Mouse (Mus musculus) left cerebral cortex, adult 2 months (tissue): ENCODE results near the gene Ugt1a6b. TPM values are rescaled to one million over a fixed set of nuclear protein-coding genes. Genes with fewer than 3 reads are reported as not detected.

Experiments
- DNase-seq, 2 experiments: peaks; one replicate each; pipeline ENCODE4 v3.0.0; 2021 to 2022; ENCODE audit warnings: low spot score in 2 of 2, mixed read lengths in 1 of 2; ENCODE audit errors: extremely low spot score in 1 of 2
- H3K27ac ChIP-seq: fragments of 200-600 bp; 2 replicates; pipeline ENCODE4 v1.8.1; 2022
- H3K4me3 ChIP-seq: fragments of 200-600 bp; 2 replicates; pipeline ENCODE4 v1.8.1; 2022
- CTCF ChIP-seq: fragments of 200-600 bp; IDR thresholded peaks from 2 replicates; pipeline ENCODE4 v1.8.1; 2022; ENCODE audit warnings: antibody characterized with exemption, mild to moderate bottlenecking, moderate library complexity
- intact Hi-C: fragments of 180-260 bp; cut with DNase I; formaldehyde crosslinking; loops from one replicate; pipeline ENCODE4 v1.15.1; 2025
- total RNA-seq, 2 experiments: library from RNA; stranded (reverse); gene quantifications; 2 replicates each; pipeline ENCODE4 v1.2.3; 2021

Ugt1a6b gene
- total RNA-seq, 2 experiments from 2014 or later, result not detected

- H3K27ac ChIP-seq, result no peak overlapping the region
- no peak for DNase-seq
- no peak overlapping the region for H3K4me3 ChIP-seq
- TF ChIP-seq CTCF, result no peak
- intact Hi-C loops, result no loop called here
Observed at GRCm38 (mm10) chr1:88225741-88226140, 122.7 kb downstream of the Ugt1a6b start.

DNA sequence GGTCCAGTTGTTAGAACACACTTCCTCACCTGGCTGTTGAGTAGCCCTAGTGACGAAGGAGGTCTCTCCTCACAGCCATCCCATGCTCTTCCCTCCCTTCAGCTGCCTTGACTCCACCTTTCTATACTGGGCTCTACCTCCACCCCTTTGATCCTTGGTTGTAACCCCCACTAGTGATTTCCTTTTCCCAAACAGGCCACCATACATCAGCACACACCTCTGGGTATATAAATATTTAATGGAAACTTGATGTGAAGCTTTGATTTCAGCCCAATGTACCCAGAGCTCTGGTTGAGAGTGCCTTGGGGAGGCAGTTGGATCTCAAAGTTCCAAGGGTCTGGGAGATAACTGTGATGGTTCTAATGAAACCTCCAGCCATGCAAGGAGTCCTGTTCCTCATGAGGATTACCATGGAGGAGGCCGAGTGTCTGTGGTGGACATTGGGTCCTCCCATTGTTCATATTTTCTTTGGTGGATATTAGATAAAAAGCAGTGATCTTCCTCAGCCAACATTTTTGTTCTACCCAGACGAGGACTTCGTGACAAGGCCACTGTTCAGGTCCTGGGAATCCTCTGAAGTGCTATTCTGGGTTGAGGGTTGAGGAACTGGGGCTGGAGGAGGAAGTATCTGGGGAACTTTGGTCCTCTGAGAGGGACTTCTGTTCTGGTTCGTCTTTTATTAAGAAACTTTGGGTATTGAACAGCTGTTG is 123.8 kb downstream of the Ugt1a6b start, which contains the start of gene Mroh2a:
Gene Mroh2a, plus strand, starts transcription at position 317 of the 710 bp plus-strand sequence.
- intact Hi-C loops, result no loop called here
- Histone ChIP-seq H3K4me3 (no peak within 1 kb of the TSS), H3K27ac (no peak within 1 kb of the TSS)
- TF ChIP-seq CTCF, result no peak
- peak in 1 of 2 experiments; percentile 11 for DNase-seq

- H3K27ac ChIP-seq, result no peak overlapping the region
- peak in 1 of 2 experiments; percentile 7 for DNase-seq
- intact Hi-C loops, result no loop called here
Observed at GRCm38 (mm10) chr1:88227482-88227881, 124.4 kb downstream of the Ugt1a6b start.

GRCm38 (mm10) chr1:88228121-88228520 is 125.1 kb downstream of the Ugt1a6b start:
- intact Hi-C loops, result no loop called here
- DNase-seq, result no peak
- H3K4me3 ChIP-seq, result no peak overlapping the region
- TF ChIP-seq CTCF, result no peak
- no peak overlapping the region for H3K27ac ChIP-seq

More at GRCm38 (mm10) chr1:88227482-88227881, 124.4 kb downstream of the Ugt1a6b start:
- no peak for TF ChIP-seq CTCF
- no peak overlapping the region for H3K4me3 ChIP-seq

- Histone ChIP-seq H3K4me3 (no peak overlapping the region), H3K27ac (no peak overlapping the region)
- intact Hi-C loops, result no loop called here
- DNase-seq, result no peak
- TF ChIP-seq CTCF, result no peak
Observed at GRCm38 (mm10) chr1:88229566-88229965, 126.5 kb downstream of the Ugt1a6b start.

- intact Hi-C loops, result no loop called here
- Histone ChIP-seq H3K4me3 (no peak overlapping the region), H3K27ac (no peak overlapping the region)
- TF ChIP-seq CTCF, result no peak
- no peak for DNase-seq
Observed at GRCm38 (mm10) chr1:88229986-88230385, 126.9 kb downstream of the Ugt1a6b start.

GRCm38 (mm10) chr1:88230421-88230820 is 127.4 kb downstream of the Ugt1a6b start:
- TF ChIP-seq CTCF, result no peak
- DNase-seq, result no peak
- Histone ChIP-seq H3K27ac (no peak overlapping the region), H3K4me3 (no peak overlapping the region)
- intact Hi-C loops, result no loop called here

- H3K4me3 ChIP-seq, result no peak overlapping the region
- H3K27ac ChIP-seq, result no peak overlapping the region
- no peak for TF ChIP-seq CTCF
- intact Hi-C loops, result no loop called here
- no peak for DNase-seq
Observed at GRCm38 (mm10) chr1:88230981-88231802, 128.1 kb downstream of the Ugt1a6b start.

GRCm38 (mm10) chr1:88231803-88232499 is 128.9 kb downstream of the Ugt1a6b start:
- TF ChIP-seq CTCF, result no peak
- Histone ChIP-seq H3K4me3 (no peak overlapping the region), H3K27ac (no peak overlapping the region)
- intact Hi-C loops, result no loop called here
- no peak for DNase-seq

- TF ChIP-seq CTCF, result no peak
- no peak for DNase-seq
- H3K27ac ChIP-seq, result no peak overlapping the region
- intact Hi-C loops, result no loop called here
- H3K4me3 ChIP-seq, result no peak overlapping the region
Observed at GRCm38 (mm10) chr1:88232664-88233380, 129.8 kb downstream of the Ugt1a6b start.

GRCm38 (mm10) chr1:88233421-88234247 is 130.6 kb downstream of the Ugt1a6b start:
- Histone ChIP-seq H3K4me3 (no peak overlapping the region), H3K27ac (no peak overlapping the region)
- no peak for DNase-seq
- intact Hi-C loops, result no loop called here
- TF ChIP-seq CTCF, result no peak
